Mouse (Mus musculus): Measurements from ENCODE around the gene Tspan17. TPM values are rescaled to one million over a fixed set of nuclear protein-coding genes. Genes with fewer than 3 reads are reported as not detected.
"Not testable (repeated sequence)": the region's sequence is repeated elsewhere in the genome, so short reads cannot be mapped to it uniquely, and the experiment has no call there.

Tspan17 gene
- polyA plus RNA-seq, 1 experiment from 2014 or later = 25.5 TPM

- H3K27me3 ChIP-seq (ENCODE audit: control insufficient read depth, insufficient read depth, low read length) = no peaks in the 10 kb centered on the region
- 91% methylated on average over 3 of the region's 3 CpGs for WGBS
- no peaks in the 10 kb centered on the region for H3K36me3 ChIP-seq (ENCODE audit: control insufficient read depth, insufficient read depth, low read length)
- no peak overlapping the region for H3K9ac ChIP-seq (replicated peaks; ENCODE audit: low read length)
- H3K4me1 ChIP-seq (ENCODE audit: control insufficient read depth, insufficient read depth, low read length) = no peaks in the 10 kb centered on the region; the same call in 1 of the 2 replicates
- H3K27ac ChIP-seq (replicated peaks; ENCODE audit: low read depth, low read length) = 0 out of 2 replicates have a peak overlapping the region, but pooled peaks have one; percentile 13
- no peak for DNase-seq
- no peak for ATAC-seq (ENCODE audit: low FRiP score, low TSS enrichment)
- H3K4me2 ChIP-seq (ENCODE audit: low read length) = no peak overlapping the region
- no peaks in the 10 kb centered on the region for H3K9me3 ChIP-seq (ENCODE audit: control insufficient read depth, low read length)
- no peak overlapping the region for H3K4me3 ChIP-seq (replicated peaks; ENCODE audit: low read depth, low read length)
These were observed 8.1 kb upstream of the Tspan17 start for GRCm38 (mm10) chr13:54781086-54781485.

- 43% methylated on average over 2 of the region's 2 CpGs for WGBS
- Histone ChIP-seq H3K9ac (replicated peaks; ENCODE audit: low read length) (no peak overlapping the region), H3K4me3 (replicated peaks; ENCODE audit: low read depth, low read length) (no peak overlapping the region), H3K9me3 (ENCODE audit: control insufficient read depth, low read length) (no peaks in the 10 kb centered on the region), H3K4me2 (ENCODE audit: low read length) (no peak overlapping the region), H3K36me3 (ENCODE audit: control insufficient read depth, insufficient read depth, low read length) (no peaks in the 10 kb centered on the region), H3K27me3 (ENCODE audit: control insufficient read depth, insufficient read depth, low read length) (no peaks in the 10 kb centered on the region), H3K27ac (replicated peaks; ENCODE audit: low read depth, low read length) (no peak overlapping the region), H3K4me1 (ENCODE audit: control insufficient read depth, insufficient read depth, low read length) (no peaks in the 10 kb centered on the region; the same call in 1 of the 2 replicates)
- DNase-seq (no peak), ATAC-seq (ENCODE audit: low FRiP score, low TSS enrichment) (no peak)
These were observed 5.9 kb upstream of the Tspan17 start for GRCm38 (mm10) chr13:54783235-54783634.

GRCm38 (mm10) chr13:54783698-54784097 lies 5.5 kb upstream of the Tspan17 start, which contains the start of gene Eif4e1b:
Gene Eif4e1b, plus strand, starts transcription at chr13:54783998.
- no peaks in the 10 kb centered on the region; the same call in 1 of the 2 replicates for H3K4me1 ChIP-seq (ENCODE audit: control insufficient read depth, insufficient read depth, low read length)
- no peaks in the 10 kb centered on the region for H3K36me3 ChIP-seq (ENCODE audit: control insufficient read depth, insufficient read depth, low read length)
- ATAC-seq (ENCODE audit: low FRiP score, low TSS enrichment) (no peak), DNase-seq (no peak)
- 89% methylated on average over 4 of the region's 4 CpGs for WGBS
- no peak within 1 kb of the TSS for H3K27ac ChIP-seq (replicated peaks; ENCODE audit: low read depth, low read length)
- H3K27me3 ChIP-seq (ENCODE audit: control insufficient read depth, insufficient read depth, low read length) = no peaks in the 10 kb centered on the region
- H3K4me2 ChIP-seq (ENCODE audit: low read length) = no peak within 1 kb of the TSS
- no peaks in the 10 kb centered on the region for H3K9me3 ChIP-seq (ENCODE audit: control insufficient read depth, low read length)
- no peak within 1 kb of the TSS for H3K9ac ChIP-seq (replicated peaks; ENCODE audit: low read length)
- no peak within 1 kb of the TSS for H3K4me3 ChIP-seq (replicated peaks; ENCODE audit: low read depth, low read length)

- not testable (repeated sequence) for H3K27ac ChIP-seq (replicated peaks; ENCODE audit: low read depth, low read length); ATAC-seq (ENCODE audit: low FRiP score, low TSS enrichment); H3K36me3 ChIP-seq (ENCODE audit: control insufficient read depth, insufficient read depth, low read length); H3K4me1 ChIP-seq (ENCODE audit: control insufficient read depth, insufficient read depth, low read length); H3K4me3 ChIP-seq (replicated peaks; ENCODE audit: low read depth, low read length); DNase-seq; H3K4me2 ChIP-seq (ENCODE audit: low read length); H3K27me3 ChIP-seq (ENCODE audit: control insufficient read depth, insufficient read depth, low read length); H3K9me3 ChIP-seq (ENCODE audit: control insufficient read depth, low read length); H3K9ac ChIP-seq (replicated peaks; ENCODE audit: low read length)
- WGBS = 63% methylated on average over 2 of the region's 2 CpGs
These were observed 1.6 kb upstream of the Tspan17 start for GRCm38 (mm10) chr13:54787591-54787990.

- Histone ChIP-seq H3K4me3 (replicated peaks; ENCODE audit: low read depth, low read length) (peak overlapping the region; percentile 51), H3K27me3 (ENCODE audit: control insufficient read depth, insufficient read depth, low read length) (peaks cover 6% of the 10 kb centered on the region; the same call in 1 of the 2 replicates), H3K4me2 (ENCODE audit: low read length) (peak overlapping the region; percentile 95), H3K4me1 (ENCODE audit: control insufficient read depth, insufficient read depth, low read length) (peaks cover 7% of the 10 kb centered on the region), H3K9me3 (ENCODE audit: control insufficient read depth, low read length) (no peaks in the 10 kb centered on the region), H3K9ac (replicated peaks; ENCODE audit: low read length) (peak overlapping the region; percentile 55), H3K27ac (replicated peaks; ENCODE audit: low read depth, low read length) (no peak overlapping the region), H3K36me3 (ENCODE audit: control insufficient read depth, insufficient read depth, low read length) (no peaks in the 10 kb centered on the region)
- 2% methylated on average over 38 of the region's 38 CpGs for WGBS
- peak; percentile 36; the same call in 1 of the 2 replicates for ATAC-seq (ENCODE audit: low FRiP score, low TSS enrichment)
- DNase-seq = peak; percentile 66
These were observed 602 bp downstream of the Tspan17 start for GRCm38 (mm10) chr13:54789561-54790397.

GRCm38 (mm10) chr13:54792259-54793230 lies 3.4 kb downstream of the Tspan17 start:
- H3K9ac ChIP-seq (replicated peaks; ENCODE audit: low read length) = no peak overlapping the region
- peak; percentile 22 for DNase-seq

GRCm38 (mm10) chr13:54794002-54794577 lies 4.9 kb downstream of the Tspan17 start:
- H3K9ac ChIP-seq (replicated peaks; ENCODE audit: low read length) = no peak overlapping the region
- no peak overlapping the region for H3K4me2 ChIP-seq (ENCODE audit: low read length)
- H3K9me3 ChIP-seq (ENCODE audit: control insufficient read depth, low read length) = no peaks in the 10 kb centered on the region
- peaks cover 7% of the 10 kb centered on the region for H3K4me1 ChIP-seq (ENCODE audit: control insufficient read depth, insufficient read depth, low read length)
- WGBS = 80% methylated on average over 16 of the region's 16 CpGs
- DNase-seq = no peak
- no peaks in the 10 kb centered on the region for H3K36me3 ChIP-seq (ENCODE audit: control insufficient read depth, insufficient read depth, low read length)
- peaks cover 6% of the 10 kb centered on the region; the same call in 1 of the 2 replicates for H3K27me3 ChIP-seq (ENCODE audit: control insufficient read depth, insufficient read depth, low read length)
- no peak for ATAC-seq (ENCODE audit: low FRiP score, low TSS enrichment)
- no peak overlapping the region for H3K4me3 ChIP-seq (replicated peaks; ENCODE audit: low read depth, low read length)
- H3K27ac ChIP-seq (replicated peaks; ENCODE audit: low read depth, low read length) = no peak overlapping the region

More at GRCm38 (mm10) chr13:54792259-54793230, 3.4 kb downstream of the Tspan17 start:
- Histone ChIP-seq H3K36me3 (ENCODE audit: control insufficient read depth, insufficient read depth, low read length) (no peaks in the 10 kb centered on the region), H3K27ac (replicated peaks; ENCODE audit: low read depth, low read length) (no peak overlapping the region), H3K4me3 (replicated peaks; ENCODE audit: low read depth, low read length) (no peak overlapping the region), H3K4me1 (ENCODE audit: control insufficient read depth, insufficient read depth, low read length) (peaks cover 7% of the 10 kb centered on the region), H3K4me2 (ENCODE audit: low read length) (no peak overlapping the region), H3K27me3 (ENCODE audit: control insufficient read depth, insufficient read depth, low read length) (peaks cover 6% of the 10 kb centered on the region; the same call in 1 of the 2 replicates), H3K9me3 (ENCODE audit: control insufficient read depth, low read length) (no peaks in the 10 kb centered on the region)
- ATAC-seq (ENCODE audit: low FRiP score, low TSS enrichment) = no peak
- WGBS = 17% methylated on average over 21 of the region's 21 CpGs

- Histone ChIP-seq H3K9me3 (ENCODE audit: control insufficient read depth, low read length) (no peaks in the 10 kb centered on the region), H3K27me3 (ENCODE audit: control insufficient read depth, insufficient read depth, low read length) (peaks cover 6% of the 10 kb centered on the region; the same call in 1 of the 2 replicates), H3K4me3 (replicated peaks; ENCODE audit: low read depth, low read length) (no peak overlapping the region), H3K27ac (replicated peaks; ENCODE audit: low read depth, low read length) (no peak overlapping the region), H3K4me2 (ENCODE audit: low read length) (no peak overlapping the region), H3K4me1 (ENCODE audit: control insufficient read depth, insufficient read depth, low read length) (peaks cover 5% of the 10 kb centered on the region), H3K9ac (replicated peaks; ENCODE audit: low read length) (no peak overlapping the region), H3K36me3 (ENCODE audit: control insufficient read depth, insufficient read depth, low read length) (no peaks in the 10 kb centered on the region)
- no peak for DNase-seq
- ATAC-seq (ENCODE audit: low FRiP score, low TSS enrichment) = no peak
- 40% methylated on average over 5 of the region's 5 CpGs for WGBS
These were observed 5.7 kb downstream of the Tspan17 start for GRCm38 (mm10) chr13:54794843-54795242.
